Mouse (Mus musculus) limb, embryonic 15.5 days (tissue): ENCODE data around the gene Myb. TPM values are rescaled to one million over a fixed set of nuclear protein-coding genes. Genes with fewer than 3 reads are reported as not detected.

Experiments used
- ATAC-seq: fragments of 200-750 bp; cut with Nextera tagmentation; 2 replicates; pipeline ENCODE4 v1.8.0; 2017; ENCODE audit warnings: low read depth, moderate TSS enrichment; ENCODE audit not compliant: insufficient number of reproducible peaks, low FRiP score, low TSS enrichment
- H3K27ac ChIP-seq: fragments of 300-500 bp; sonication (generic); 2 replicates; pipeline ENCODE4 v1.5.1; 2015; ENCODE audit warnings: moderate library complexity, mild to moderate bottlenecking, inconsistent platforms
- H3K27me3 ChIP-seq: fragments of 300-500 bp; sonication (generic); 2 replicates; pipeline ENCODE4 v1.6.1; 2015; ENCODE audit warnings: inconsistent platforms
- H3K36me3 ChIP-seq: fragments of 300-500 bp; sonication (generic); 2 replicates; pipeline ENCODE4 v1.6.1; 2015; ENCODE audit warnings: inconsistent platforms
- H3K4me1 ChIP-seq: fragments of 300-500 bp; sonication (generic); 2 replicates; pipeline ENCODE4 v1.6.1; 2015; ENCODE audit warnings: inconsistent platforms
- H3K4me2 ChIP-seq: fragments of 300-500 bp; sonication (generic); 2 replicates; pipeline ENCODE4 v1.6.1; 2015; ENCODE audit warnings: mild to moderate bottlenecking, inconsistent platforms
- H3K4me3 ChIP-seq: fragments of 300-500 bp; sonication (generic); 2 replicates; pipeline ENCODE4 v1.5.1; 2015; ENCODE audit warnings: mild to moderate bottlenecking, inconsistent platforms
- H3K9ac ChIP-seq: fragments of 300-500 bp; sonication (generic); 2 replicates; pipeline ENCODE4 v1.6.1; 2015; ENCODE audit warnings: inconsistent platforms
- H3K9me3 ChIP-seq: fragments of 300-500 bp; sonication (generic); 2 replicates; pipeline ENCODE4 v1.6.1; 2016; ENCODE audit warnings: inconsistent platforms
- WGBS: fragments of 180-500 bp; shearing (Covaris S2); methylation state at CpG from one replicate; pipeline ENCODE4 v1.1.7; 2015; 5-methylcytosine and 5-hydroxymethylcytosine counted together
- polyA plus RNA-seq: library from polyadenylated mRNA; unstranded; fragments of >200 nt; fragmentation: Nextera tagmentation; extraction: Ambion mirVana; gene quantifications from 2 replicates; pipeline ENCODE4 v1.2.1, GENCODE M21; 2015

Gene Myb
- polyA plus RNA-seq, 1 experiment from 2014 or later: 3.3 TPM

DNA sequence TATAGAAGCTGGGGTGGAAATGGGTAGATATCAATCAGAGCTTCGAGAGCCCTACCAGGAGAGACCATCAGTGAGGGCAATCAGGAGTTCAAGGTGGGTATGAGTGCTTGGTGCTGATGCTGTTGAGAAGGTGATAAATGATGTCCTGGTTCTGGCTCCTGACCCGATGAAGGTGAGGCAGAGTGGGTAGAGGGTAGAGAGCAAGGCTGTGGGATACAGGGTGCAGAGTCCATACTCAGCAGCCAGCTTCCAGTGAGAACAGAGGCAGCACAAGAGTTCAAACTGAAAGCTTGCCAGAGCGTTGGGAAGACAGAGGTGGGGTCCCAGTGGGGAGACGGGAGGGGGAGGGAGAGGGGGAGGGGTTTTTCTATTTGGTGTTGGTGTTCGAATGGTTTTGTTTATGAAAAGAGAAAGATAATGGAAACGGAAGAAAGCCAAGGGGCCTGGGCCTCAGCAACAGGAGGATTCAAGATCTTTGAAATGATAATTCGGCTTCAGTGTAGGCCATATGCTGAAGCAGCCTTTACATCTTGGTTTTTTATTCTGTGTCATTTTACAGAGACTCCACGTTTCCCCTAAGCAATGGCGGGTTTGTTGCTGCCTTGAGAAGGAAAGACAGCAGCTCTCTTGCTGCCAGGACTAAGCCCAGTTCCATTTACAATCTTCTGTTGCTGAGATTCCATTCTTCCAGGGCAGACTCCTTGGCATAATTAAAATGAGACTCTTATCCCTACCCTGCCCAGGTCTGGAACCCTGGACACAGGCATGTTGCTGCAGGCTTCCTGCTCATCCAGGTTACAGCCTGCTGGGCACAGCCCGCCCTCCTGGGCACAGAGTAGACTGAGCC, 32.5 kb upstream of the Myb start:
- Histone ChIP-seq H3K4me1 (peaks cover 9% of the 10 kb centered on the region; the same call in 1 of the 2 replicates), H3K36me3 (no peaks in the 10 kb centered on the region), H3K27ac (no peak overlapping the region), H3K9ac (no peak overlapping the region), H3K9me3 (no peaks in the 10 kb centered on the region), H3K4me3 (no peak overlapping the region), H3K4me2 (no peak overlapping the region), H3K27me3 (no peaks in the 10 kb centered on the region)
- 52% methylated on average over 10 of the region's 10 CpGs for WGBS
- ATAC-seq: no peak

DNA sequence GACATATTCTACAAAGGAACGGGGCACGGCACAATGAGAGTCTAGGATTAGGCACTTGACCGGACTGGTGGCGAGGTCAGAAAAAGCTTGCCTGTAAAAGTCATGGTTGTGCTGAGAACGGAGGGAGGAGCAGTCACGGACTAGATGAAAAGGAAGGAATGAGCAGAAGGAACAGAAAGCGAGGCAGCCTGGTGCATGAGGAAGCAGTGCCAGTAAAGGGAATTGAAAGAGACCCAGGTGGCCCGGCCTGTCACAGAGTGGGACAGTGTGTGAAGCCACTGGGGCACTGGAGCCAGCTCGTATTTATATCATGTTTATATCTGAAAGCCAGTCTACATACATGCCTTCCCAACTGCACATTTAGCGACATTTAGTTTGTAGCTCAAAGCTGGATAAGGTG, 31.7 kb upstream of the Myb start:
- no peaks in the 10 kb centered on the region for H3K36me3 ChIP-seq
- 69% methylated on average over 10 of the region's 10 CpGs for WGBS
- H3K27me3 ChIP-seq: no peaks in the 10 kb centered on the region
- H3K27ac ChIP-seq: no peak overlapping the region
- H3K4me2 ChIP-seq: no peak overlapping the region
- no peak overlapping the region for H3K4me3 ChIP-seq
- H3K9me3 ChIP-seq: no peaks in the 10 kb centered on the region
- no peak overlapping the region for H3K9ac ChIP-seq
- peaks cover 9% of the 10 kb centered on the region; the same call in 1 of the 2 replicates for H3K4me1 ChIP-seq
- no peak for ATAC-seq

- Histone ChIP-seq H3K9me3 (no peaks in the 10 kb centered on the region), H3K4me3 (no peak overlapping the region), H3K4me2 (no peak overlapping the region), H3K27ac (no peak overlapping the region), H3K36me3 (no peaks in the 10 kb centered on the region), H3K9ac (no peak overlapping the region), H3K27me3 (no peaks in the 10 kb centered on the region), H3K4me1 (0 out of 2 replicates have a peak, but pooled peaks cover 4% of the 10 kb centered on the region)
- no peak for ATAC-seq
- 73% methylated on average over 9 of the region's 9 CpGs for WGBS
Observed at GRCm38 (mm10) chr10:21189756-21190397, 29.1 kb upstream of the Myb start.

DNA sequence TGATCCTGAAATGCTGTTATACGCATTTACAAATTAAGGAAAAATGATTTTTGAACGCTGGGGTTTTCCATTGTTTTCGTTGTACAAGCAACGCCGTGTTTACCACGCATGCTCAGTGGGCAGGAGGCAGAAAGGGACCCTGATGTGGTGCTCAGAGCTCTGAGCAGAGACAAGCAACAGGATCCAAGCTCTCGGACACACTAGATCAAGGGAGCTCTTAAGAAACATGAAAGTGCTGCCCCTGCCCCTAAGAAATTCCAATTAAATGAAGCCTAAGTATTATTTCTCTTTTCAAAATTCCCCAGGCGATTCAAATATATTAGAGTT, 28.5 kb upstream of the Myb start:
- WGBS: 23% methylated on average over 8 of the region's 8 CpGs
- no peaks in the 10 kb centered on the region for H3K9me3 ChIP-seq
- peak overlapping the region; percentile 50 for H3K4me2 ChIP-seq
- peak overlapping the region; percentile 35 for H3K4me3 ChIP-seq
- H3K4me1 ChIP-seq: 0 out of 2 replicates have a peak, but pooled peaks cover 4% of the 10 kb centered on the region
- no peak for ATAC-seq
- no peaks in the 10 kb centered on the region for H3K27me3 ChIP-seq
- H3K9ac ChIP-seq: no peak overlapping the region
- H3K36me3 ChIP-seq: no peaks in the 10 kb centered on the region
- H3K27ac ChIP-seq: no peak overlapping the region

DNA sequence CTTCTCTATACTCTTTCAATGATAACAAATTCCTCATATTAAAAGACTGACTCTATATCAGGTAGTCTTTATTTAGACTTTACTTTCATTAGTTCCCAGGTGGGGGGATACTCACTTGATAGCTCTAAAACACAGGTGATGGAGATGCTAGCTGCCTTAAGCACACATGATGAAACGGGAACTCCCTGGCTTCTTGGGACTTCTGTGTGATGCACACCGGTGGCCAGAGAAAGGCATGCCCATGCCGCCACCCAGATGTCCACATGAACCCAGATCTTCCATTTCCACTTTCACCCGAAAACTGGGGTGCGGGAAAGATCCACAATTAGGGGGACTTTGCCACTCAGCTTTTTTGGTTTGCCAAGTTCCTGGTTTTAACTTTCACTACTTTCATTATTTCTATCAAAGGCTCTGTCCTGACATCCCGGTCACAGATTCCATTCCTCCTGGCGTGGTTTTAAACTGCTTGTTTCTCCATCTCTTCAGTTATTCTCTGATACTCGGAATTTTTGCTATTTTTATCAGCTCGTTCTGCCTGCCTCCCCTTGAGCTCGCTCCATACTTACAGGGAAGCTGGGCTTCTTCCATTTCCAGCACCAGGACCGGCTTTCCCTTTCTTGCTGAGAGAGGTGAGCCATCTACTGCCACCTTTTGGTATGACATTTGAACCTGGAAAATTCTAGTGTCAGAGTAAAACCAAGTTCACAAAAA, 27.9 kb upstream of the Myb start:
- peak overlapping the region; percentile 50 for H3K4me2 ChIP-seq
- H3K4me3 ChIP-seq: peak overlapping the region; percentile 35
- ATAC-seq: no peak
- H3K9ac ChIP-seq: no peak overlapping the region
- 20% methylated on average over 11 of the region's 11 CpGs for WGBS
- 0 out of 2 replicates have a peak, but pooled peaks cover 4% of the 10 kb centered on the region for H3K4me1 ChIP-seq
- no peaks in the 10 kb centered on the region for H3K36me3 ChIP-seq
- no peak overlapping the region for H3K27ac ChIP-seq
- no peaks in the 10 kb centered on the region for H3K9me3 ChIP-seq
- no peaks in the 10 kb centered on the region for H3K27me3 ChIP-seq

GRCm38 (mm10) chr10:21187847-21188246, 27.1 kb upstream of the Myb start:
- 0 out of 2 replicates have a peak, but pooled peaks cover 4% of the 10 kb centered on the region for H3K4me1 ChIP-seq
- H3K36me3 ChIP-seq: no peaks in the 10 kb centered on the region
- no peak overlapping the region for H3K9ac ChIP-seq
- no peaks in the 10 kb centered on the region for H3K9me3 ChIP-seq
- H3K27me3 ChIP-seq: no peaks in the 10 kb centered on the region
- H3K4me3 ChIP-seq: no peak overlapping the region
- ATAC-seq: no peak
- H3K4me2 ChIP-seq: no peak overlapping the region
- H3K27ac ChIP-seq: no peak overlapping the region

- Histone ChIP-seq H3K4me3 (no peak overlapping the region), H3K4me2 (no peak overlapping the region), H3K36me3 (no peaks in the 10 kb centered on the region), H3K27ac (no peak overlapping the region), H3K4me1 (0 out of 2 replicates have a peak, but pooled peaks cover 4% of the 10 kb centered on the region), H3K9me3 (no peaks in the 10 kb centered on the region), H3K9ac (no peak overlapping the region), H3K27me3 (no peaks in the 10 kb centered on the region)
- WGBS: 78% methylated on average over 5 of the region's 5 CpGs
- no peak for ATAC-seq
Observed at GRCm38 (mm10) chr10:21186733-21187132, 25.9 kb upstream of the Myb start.

GRCm38 (mm10) chr10:21178711-21179110, 17.9 kb upstream of the Myb start:
- Histone ChIP-seq H3K9me3 (no peaks in the 10 kb centered on the region), H3K4me2 (no peak overlapping the region), H3K4me3 (no peak overlapping the region), H3K27me3 (no peaks in the 10 kb centered on the region), H3K4me1 (no peaks in the 10 kb centered on the region), H3K9ac (no peak overlapping the region), H3K27ac (no peak overlapping the region), H3K36me3 (no peaks in the 10 kb centered on the region)
- ATAC-seq: no peak
- 38% methylated on average over 5 of the region's 5 CpGs for WGBS

DNA sequence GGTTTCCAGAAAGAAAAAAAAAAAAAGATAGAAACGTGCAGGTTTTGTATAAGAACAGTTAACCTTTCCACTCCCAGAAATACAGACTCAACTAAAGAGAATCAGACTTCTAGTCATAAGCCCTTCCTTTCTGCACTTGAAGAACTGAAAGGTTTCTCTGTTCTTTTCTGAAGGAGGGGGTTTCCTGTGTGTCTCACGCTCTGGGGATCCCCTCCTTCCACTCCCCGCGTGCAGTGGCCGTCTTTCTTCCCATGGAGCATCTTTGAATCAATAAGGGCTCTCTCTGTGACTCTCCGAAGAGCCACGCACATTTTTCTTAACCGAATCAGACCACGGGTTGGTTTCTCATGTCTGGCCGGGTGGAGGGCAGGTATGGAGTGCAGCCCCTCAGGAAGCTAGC, 17.5 kb upstream of the Myb start:
- H3K9me3 ChIP-seq: no peaks in the 10 kb centered on the region
- WGBS: 72% methylated on average over 10 of the region's 10 CpGs
- no peak for ATAC-seq

GRCm38 (mm10) chr10:21172650-21173200, 11.9 kb upstream of the Myb start:
- no peak overlapping the region for H3K27ac ChIP-seq
- WGBS: 76% methylated on average over 4 of the region's 4 CpGs
- H3K36me3 ChIP-seq: no peaks in the 10 kb centered on the region
- H3K4me2 ChIP-seq: no peak overlapping the region
- no peaks in the 10 kb centered on the region for H3K4me1 ChIP-seq
- H3K9ac ChIP-seq: no peak overlapping the region
- H3K4me3 ChIP-seq: no peak overlapping the region
- ATAC-seq: no peak
- H3K27me3 ChIP-seq: no peaks in the 10 kb centered on the region
- no peaks in the 10 kb centered on the region for H3K9me3 ChIP-seq

More for the DNA sequence above, 17.5 kb upstream of the Myb start:
- H3K4me3 ChIP-seq: no peak overlapping the region
- no peak overlapping the region for H3K4me2 ChIP-seq
- no peaks in the 10 kb centered on the region for H3K36me3 ChIP-seq
- H3K27me3 ChIP-seq: no peaks in the 10 kb centered on the region
- no peak overlapping the region for H3K27ac ChIP-seq
- no peak overlapping the region for H3K9ac ChIP-seq
- H3K4me1 ChIP-seq: no peaks in the 10 kb centered on the region

DNA sequence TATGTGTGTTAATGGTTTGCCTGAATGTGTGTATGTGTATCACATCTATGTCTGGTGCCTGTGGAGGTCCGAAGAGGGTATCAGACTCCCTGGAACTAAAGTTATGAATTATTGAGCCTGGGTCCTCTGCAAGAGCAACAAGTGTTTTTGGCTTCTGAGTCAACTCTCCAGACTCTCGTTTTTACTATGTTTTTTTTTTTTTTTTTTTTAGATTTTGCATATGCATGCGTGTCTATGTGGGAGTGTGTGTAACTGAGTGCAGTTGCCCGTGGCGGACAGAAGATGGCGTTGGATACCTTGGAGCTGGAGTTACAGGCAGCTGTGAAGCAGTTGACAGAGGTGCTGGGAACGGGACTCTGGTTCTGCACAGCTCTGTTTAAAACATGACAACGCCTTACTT, 7.7 kb upstream of the Myb start:
- no peak overlapping the region for H3K4me2 ChIP-seq
- H3K4me1 ChIP-seq: no peaks in the 10 kb centered on the region
- no peaks in the 10 kb centered on the region for H3K36me3 ChIP-seq
- WGBS: 93% methylated on average over 8 of the region's 8 CpGs
- no peaks in the 10 kb centered on the region for H3K9me3 ChIP-seq
- H3K27ac ChIP-seq: no peak overlapping the region
- no peak for ATAC-seq
- no peaks in the 10 kb centered on the region for H3K27me3 ChIP-seq
- no peak overlapping the region for H3K9ac ChIP-seq
- no peak overlapping the region for H3K4me3 ChIP-seq

- Histone ChIP-seq H3K36me3 (no peaks in the 10 kb centered on the region), H3K27ac (no peak overlapping the region), H3K4me3 (no peak overlapping the region), H3K9me3 (no peaks in the 10 kb centered on the region), H3K27me3 (no peaks in the 10 kb centered on the region), H3K9ac (no peak overlapping the region), H3K4me2 (no peak overlapping the region), H3K4me1 (no peaks in the 10 kb centered on the region)
- WGBS: 91% methylated on average over 6 of the region's 6 CpGs
- no peak for ATAC-seq
Observed at GRCm38 (mm10) chr10:21167842-21168241, 7.1 kb upstream of the Myb start.
